Mouse (Mus musculus): ENCODE measurements around the gene 1700022I11Rik. TPM values are rescaled to one million over a fixed set of nuclear protein-coding genes. Genes with fewer than 3 reads are reported as not detected.

The 1700022I11Rik gene
- polyA plus RNA-seq, 1 experiment from 2014 or later: 1.3 TPM

Other genes with a start within 250 kb of the 1700022I11Rik start
- gene 4930578G10Rik, start 234.1 kb upstream of the 1700022I11Rik start, polyA plus RNA-seq (2015; fragmentation: Nextera tagmentation; extraction: Ambion mirVana): 0.38 TPM in 1 of 2 replicates, not detected in the other
- gene Ccl19, start 213.0 kb upstream of the 1700022I11Rik start, polyA plus RNA-seq (2015; fragmentation: Nextera tagmentation; extraction: Ambion mirVana): 0.22 and 0.28 TPM in 2 replicates
- gene Ccl21a, start 195.6 kb upstream of the 1700022I11Rik start, polyA plus RNA-seq (2015; fragmentation: Nextera tagmentation; extraction: Ambion mirVana): 1.6 and 3.2 TPM in 2 replicates
- 0.07 and 0.10 TPM in 2 replicates for gene Fam205a1, start 115.7 kb upstream of the 1700022I11Rik start, polyA plus RNA-seq (2015; fragmentation: Nextera tagmentation; extraction: Ambion mirVana)
- 0.65 and 0.66 TPM in 2 replicates for gene Gm12394, start 112.8 kb upstream of the 1700022I11Rik start, polyA plus RNA-seq (2015; fragmentation: Nextera tagmentation; extraction: Ambion mirVana)
- 1.9 and 2.0 TPM in 2 replicates for gene Fam205c, start 95.4 kb upstream of the 1700022I11Rik start, polyA plus RNA-seq (2015; fragmentation: Nextera tagmentation; extraction: Ambion mirVana)
- 44.5 and 45.7 TPM in 2 replicates for gene Phf24, start 52.9 kb upstream of the 1700022I11Rik start, polyA plus RNA-seq (2015; fragmentation: Nextera tagmentation; extraction: Ambion mirVana)
- gene Dnajb5, start 19.8 kb upstream of the 1700022I11Rik start, polyA plus RNA-seq (2015; fragmentation: Nextera tagmentation; extraction: Ambion mirVana): 44.9 and 45.7 TPM in 2 replicates
- gene Vcp, start 30.9 kb downstream of the 1700022I11Rik start, polyA plus RNA-seq (2015; fragmentation: Nextera tagmentation; extraction: Ambion mirVana): 478 and 502 TPM in 2 replicates
- 22.7 and 25.8 TPM in 2 replicates for gene Fancg, start 40.9 kb downstream of the 1700022I11Rik start, polyA plus RNA-seq (2015; fragmentation: Nextera tagmentation; extraction: Ambion mirVana)
- gene Pigo, start 56.2 kb downstream of the 1700022I11Rik start, polyA plus RNA-seq (2015; fragmentation: Nextera tagmentation; extraction: Ambion mirVana): 28.5 and 30.8 TPM in 2 replicates
- 234 and 261 TPM in 2 replicates for gene Stoml2, start 62.1 kb downstream of the 1700022I11Rik start, polyA plus RNA-seq (2015; fragmentation: Nextera tagmentation; extraction: Ambion mirVana)
- 32.3 and 36.3 TPM in 2 replicates for gene Fam214b, start 76.6 kb downstream of the 1700022I11Rik start, polyA plus RNA-seq (2015; fragmentation: Nextera tagmentation; extraction: Ambion mirVana)
- 13.0 and 16.5 TPM in 2 replicates for gene Unc13b, start 89.3 kb downstream of the 1700022I11Rik start, polyA plus RNA-seq (2015; fragmentation: Nextera tagmentation; extraction: Ambion mirVana)